Mouse (Mus musculus) forebrain, embryonic 15.5 days (tissue): Measurements from ENCODE around the gene Ndufb5. TPM values are rescaled to one million over a fixed set of nuclear protein-coding genes. Genes with fewer than 3 reads are reported as not detected.
"Not testable (repeated sequence)": the region's sequence is repeated elsewhere in the genome, so short reads cannot be mapped to it uniquely, and the experiment has no call there.

ENCODE experiments used
- ATAC-seq: fragments of 200-750 bp; cut with Nextera tagmentation; replicated peaks from 2 replicates; pipeline ENCODE4 v1.8.0; 2017; ENCODE audit warnings: mild to moderate bottlenecking, moderate TSS enrichment, moderate library complexity
- H3K27ac ChIP-seq: fragments of 300-500 bp; sonication (generic); replicated peaks from 2 replicates; pipeline ENCODE4 v1.5.1; 2015; ENCODE audit warnings: mild to moderate bottlenecking, inconsistent platforms
- H3K27me3 ChIP-seq: fragments of 300-500 bp; sonication (generic); 2 replicates; pipeline ENCODE4 v1.6.1; 2015; ENCODE audit warnings: inconsistent platforms
- H3K36me3 ChIP-seq: fragments of 300-500 bp; sonication (generic); 2 replicates; pipeline ENCODE4 v1.6.1; 2015; ENCODE audit warnings: mild to moderate bottlenecking, inconsistent platforms
- H3K4me1 ChIP-seq: fragments of 300-500 bp; sonication (generic); 2 replicates; pipeline ENCODE4 v1.6.1; 2015; ENCODE audit warnings: inconsistent platforms
- H3K4me2 ChIP-seq: fragments of 300-500 bp; sonication (generic); replicated peaks from 2 replicates; pipeline ENCODE4 v1.6.1; 2015; ENCODE audit warnings: mild to moderate bottlenecking, inconsistent platforms
- H3K4me3 ChIP-seq: fragments of 300-500 bp; sonication (generic); 2 replicates; pipeline ENCODE4 v1.5.1; 2015; ENCODE audit warnings: mild to moderate bottlenecking, inconsistent platforms
- H3K9ac ChIP-seq: fragments of 300-500 bp; sonication (generic); replicated peaks from 2 replicates; pipeline ENCODE4 v1.6.1; 2015; ENCODE audit warnings: mild to moderate bottlenecking, inconsistent platforms
- H3K9me3 ChIP-seq: fragments of 300-500 bp; sonication (generic); 2 replicates; pipeline ENCODE4 v1.6.1; 2016; ENCODE audit warnings: inconsistent platforms
- WGBS: fragments of 180-500 bp; shearing (Covaris S2); methylation state at CpG from one replicate; pipeline ENCODE4 v1.1.7; 2015; ENCODE audit warnings: mixed read lengths; 5-methylcytosine and 5-hydroxymethylcytosine counted together
- polyA plus RNA-seq: library from polyadenylated mRNA; unstranded; fragments of >200 nt; fragmentation: Nextera tagmentation; extraction: Ambion mirVana; gene quantifications from 2 replicates; pipeline ENCODE4 v1.2.1, GENCODE M21; 2015

Ndufb5 gene
- polyA plus RNA-seq, 1 experiment from 2014 or later = 299 TPM

DNA sequence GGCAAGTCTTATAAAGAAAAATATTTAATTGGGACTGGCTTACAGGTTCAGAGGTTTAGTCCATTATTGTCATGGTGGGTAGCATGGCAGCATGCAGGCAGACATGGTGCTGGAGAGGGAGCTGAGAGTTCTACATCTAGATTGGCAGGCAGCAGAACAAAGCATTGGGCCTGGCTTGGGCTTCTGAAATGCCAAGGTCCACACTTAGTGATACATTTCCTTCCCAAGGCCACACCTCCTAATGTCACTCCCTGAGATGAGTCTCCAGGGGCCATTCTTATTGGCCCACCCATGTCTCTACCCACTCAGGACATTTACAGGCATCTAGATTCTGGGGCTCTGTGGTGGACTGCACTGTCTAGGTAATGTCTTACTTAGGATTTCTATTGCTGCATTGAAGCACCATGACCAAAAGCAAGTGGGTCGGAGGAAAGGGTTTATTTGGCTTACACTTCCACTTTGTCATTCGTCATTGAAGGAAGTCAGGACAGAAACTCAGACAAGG lies 5.5 kb downstream of the Ndufb5 start:
- H3K9me3 ChIP-seq = no peaks in the 10 kb centered on the region
- 96% methylated on average over 2 of the region's 2 CpGs for WGBS
- H3K27me3 ChIP-seq = no peaks in the 10 kb centered on the region
- no peak overlapping the region for H3K4me3 ChIP-seq
- H3K4me2 ChIP-seq = no peak overlapping the region
- ATAC-seq = no peak
- H3K9ac ChIP-seq = no peak overlapping the region
- no peak overlapping the region for H3K27ac ChIP-seq
- H3K36me3 ChIP-seq = peaks cover 9% of the 10 kb centered on the region
- peaks cover 12% of the 10 kb centered on the region for H3K4me1 ChIP-seq

DNA sequence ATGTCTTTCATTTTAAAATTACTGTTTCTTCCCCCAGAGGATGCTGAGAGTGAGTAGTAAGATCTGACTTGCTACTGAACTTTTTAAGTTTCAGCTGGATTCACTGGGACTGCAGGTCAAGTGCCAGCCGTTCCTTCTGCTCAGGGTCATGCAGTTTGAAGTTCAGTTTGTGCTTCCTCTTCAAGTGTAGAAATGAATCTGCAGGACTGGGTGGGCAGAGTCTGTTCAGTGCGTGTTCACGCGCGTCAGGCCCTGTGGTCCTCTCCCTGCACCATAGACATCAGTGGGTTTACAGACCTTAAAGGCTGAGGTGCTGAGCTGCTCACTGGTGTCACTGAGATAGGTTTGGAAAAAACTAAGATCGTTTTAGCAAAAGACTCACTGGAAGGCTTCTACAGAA lies 8.2 kb downstream of the Ndufb5 start:
- no peak overlapping the region for H3K9ac ChIP-seq
- peaks cover 25% of the 10 kb centered on the region for H3K36me3 ChIP-seq
- H3K4me2 ChIP-seq = no peak overlapping the region
- H3K9me3 ChIP-seq = no peaks in the 10 kb centered on the region
- 98% methylated on average over 6 of the region's 6 CpGs for WGBS
- H3K4me1 ChIP-seq = 0 out of 2 replicates have a peak, but pooled peaks cover 3% of the 10 kb centered on the region
- H3K27ac ChIP-seq = no peak overlapping the region
- no peaks in the 10 kb centered on the region for H3K27me3 ChIP-seq
- no peak overlapping the region for H3K4me3 ChIP-seq
- ATAC-seq = no peak

DNA sequence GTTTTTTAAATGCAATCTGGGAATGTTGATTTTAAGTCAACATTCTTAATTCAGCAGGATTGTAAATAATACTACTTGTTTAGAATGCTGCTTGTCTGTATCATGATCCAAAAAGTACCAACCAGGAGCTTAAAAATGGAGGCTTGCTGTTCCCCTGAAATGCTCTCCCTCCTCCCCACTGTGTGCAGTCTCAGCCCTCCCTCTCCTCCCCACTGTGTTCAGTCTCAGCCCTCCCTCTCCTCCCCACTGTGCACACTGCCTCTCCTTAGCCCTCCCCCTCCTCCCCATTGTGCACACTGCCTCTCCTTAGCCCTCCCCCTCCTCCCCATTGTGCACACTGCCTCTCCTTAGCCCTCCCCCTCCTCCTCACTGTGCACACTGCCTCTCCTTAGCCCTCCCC lies 8.6 kb downstream of the Ndufb5 start:
- peaks cover 26% of the 10 kb centered on the region for H3K36me3 ChIP-seq
- not testable (repeated sequence) for H3K4me1 ChIP-seq, H3K27me3 ChIP-seq, H3K9me3 ChIP-seq, H3K4me2 ChIP-seq, H3K9ac ChIP-seq, ATAC-seq, H3K4me3 ChIP-seq, H3K27ac ChIP-seq

DNA sequence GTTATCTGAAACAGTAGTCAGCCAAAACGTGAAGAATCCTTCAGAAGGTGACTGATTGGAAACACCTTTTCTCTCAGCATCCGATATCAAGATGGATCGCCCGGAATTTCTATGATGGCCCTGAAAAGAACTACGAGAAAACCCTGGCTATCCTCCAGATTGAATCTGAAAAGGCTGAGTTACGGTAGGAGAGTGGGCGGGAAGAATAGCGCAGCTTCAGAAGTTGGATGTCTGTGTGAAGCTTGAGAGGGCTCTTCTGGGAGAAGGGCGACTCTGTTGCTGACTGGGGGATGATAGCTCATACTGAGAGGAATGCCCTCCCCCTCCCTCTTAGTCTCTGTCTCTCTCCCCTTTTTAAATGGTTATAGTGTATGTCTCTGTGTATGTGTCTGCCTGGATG lies 11.6 kb downstream of the Ndufb5 start:
- no peak for ATAC-seq
- peaks cover 53% of the 10 kb centered on the region for H3K36me3 ChIP-seq
- H3K27ac ChIP-seq = no peak overlapping the region
- no peak overlapping the region for H3K4me2 ChIP-seq
- H3K9ac ChIP-seq = no peak overlapping the region
- H3K27me3 ChIP-seq = no peaks in the 10 kb centered on the region
- WGBS = 85% methylated on average over 9 of the region's 9 CpGs
- 0 out of 2 replicates have a peak, but pooled peaks cover 4% of the 10 kb centered on the region for H3K4me1 ChIP-seq
- no peaks in the 10 kb centered on the region for H3K9me3 ChIP-seq
- no peak overlapping the region for H3K4me3 ChIP-seq

- Histone ChIP-seq H3K27me3 (no peaks in the 10 kb centered on the region), H3K9me3 (no peaks in the 10 kb centered on the region), H3K9ac (no peak overlapping the region), H3K27ac (0 out of 2 replicates have a peak overlapping the region, but pooled peaks have one; percentile 11), H3K4me3 (no peak overlapping the region), H3K36me3 (peaks cover 59% of the 10 kb centered on the region), H3K4me2 (no peak overlapping the region), H3K4me1 (0 out of 2 replicates have a peak, but pooled peaks cover 4% of the 10 kb centered on the region)
- WGBS = 57% methylated on average over 4 of the region's 4 CpGs
- peak; percentile 79 for ATAC-seq
These were observed 13.2 kb downstream of the Ndufb5 start for GRCm38 (mm10) chr3:32749820-32750579.

DNA sequence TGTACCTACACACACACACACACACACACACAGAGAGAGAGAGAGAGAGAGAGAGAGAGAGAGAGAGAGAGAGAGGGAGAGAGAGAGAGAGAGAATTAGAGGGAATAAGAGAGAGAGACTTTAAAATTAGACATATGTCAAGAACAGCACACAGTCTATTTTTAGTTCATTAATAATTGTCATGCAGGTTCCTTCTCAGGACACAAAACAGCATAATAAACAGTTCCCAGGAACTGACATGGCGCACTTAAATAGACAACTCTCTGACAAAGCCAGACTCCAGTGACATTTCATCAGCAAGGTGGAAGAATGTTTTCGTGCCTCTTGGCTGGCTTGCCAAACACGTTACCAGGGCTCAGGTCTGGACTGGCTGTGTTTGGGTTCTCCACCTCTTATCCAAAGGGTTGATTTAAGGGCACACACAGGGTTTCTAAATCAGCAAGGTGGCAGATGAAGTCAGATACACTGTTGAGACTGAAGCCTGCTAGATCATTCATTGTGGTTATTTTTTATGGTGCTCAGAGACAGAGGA lies 17.7 kb downstream of the Ndufb5 start:
- no peaks in the 10 kb centered on the region for H3K9me3 ChIP-seq
- ATAC-seq = no peak
- no peak overlapping the region for H3K9ac ChIP-seq
- no peaks in the 10 kb centered on the region for H3K27me3 ChIP-seq
- no peak overlapping the region for H3K4me3 ChIP-seq
- no peak overlapping the region for H3K4me2 ChIP-seq
- no peak overlapping the region for H3K27ac ChIP-seq
- 93% methylated on average over 3 of the region's 3 CpGs for WGBS
- peaks cover 34% of the 10 kb centered on the region for H3K36me3 ChIP-seq
- H3K4me1 ChIP-seq = 0 out of 2 replicates have a peak, but pooled peaks cover 4% of the 10 kb centered on the region

DNA sequence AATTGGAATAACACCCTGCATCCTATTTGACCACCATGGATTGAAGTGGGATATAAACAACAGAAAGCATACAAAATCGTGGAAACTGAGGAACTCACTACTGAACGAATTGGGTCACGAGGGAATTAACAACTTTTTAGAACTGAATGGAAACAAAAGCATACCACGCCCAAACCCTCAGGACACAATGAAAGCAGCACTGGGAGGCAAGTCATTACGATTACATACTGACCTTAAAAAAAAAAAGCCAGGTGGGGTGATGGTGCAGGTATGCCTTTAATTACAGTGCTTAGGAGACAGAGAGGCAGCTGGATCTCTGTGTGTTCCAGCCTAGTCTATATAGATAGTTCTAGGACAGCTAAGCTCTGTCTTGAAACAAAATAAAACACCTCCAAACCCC lies 22.4 kb downstream of the Ndufb5 start:
- no peak for ATAC-seq
- H3K4me1 ChIP-seq = no peaks in the 10 kb centered on the region

DNA sequence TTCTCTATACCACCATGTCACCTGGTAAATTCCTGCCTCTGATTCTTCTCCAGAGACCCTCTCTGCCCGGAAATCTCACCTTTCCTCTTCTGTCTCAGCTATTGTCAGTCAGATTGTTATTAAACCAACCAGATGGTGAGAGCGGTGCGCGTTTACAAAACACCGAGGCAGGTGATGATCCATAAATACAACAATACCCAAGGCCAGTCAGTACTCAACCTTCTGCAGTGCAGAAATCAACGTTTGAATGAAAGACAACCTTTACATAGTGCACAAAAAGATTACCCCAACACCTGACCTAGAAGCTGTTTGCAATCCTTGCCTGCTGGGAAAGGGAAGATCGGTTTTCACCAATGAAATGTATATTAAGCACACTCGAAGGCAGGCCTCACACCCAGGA lies 26.2 kb downstream of the Ndufb5 start:
- 62% methylated on average over 8 of the region's 8 CpGs for WGBS
- Histone ChIP-seq H3K36me3 (no peaks in the 10 kb centered on the region), H3K9me3 (no peaks in the 10 kb centered on the region), H3K9ac (no peak overlapping the region), H3K4me3 (no peak overlapping the region), H3K27me3 (no peaks in the 10 kb centered on the region), H3K27ac (no peak overlapping the region), H3K4me1 (no peaks in the 10 kb centered on the region), H3K4me2 (no peak overlapping the region)
- ATAC-seq = no peak

More for the DNA sequence above, 22.4 kb downstream of the Ndufb5 start:
- no peak overlapping the region for H3K9ac ChIP-seq
- H3K27ac ChIP-seq = no peak overlapping the region
- 60% methylated on average over 5 of the region's 5 CpGs for WGBS
- H3K27me3 ChIP-seq = no peaks in the 10 kb centered on the region
- no peak overlapping the region for H3K4me3 ChIP-seq
- no peaks in the 10 kb centered on the region for H3K36me3 ChIP-seq
- no peak overlapping the region for H3K4me2 ChIP-seq
- no peaks in the 10 kb centered on the region for H3K9me3 ChIP-seq

- Histone ChIP-seq H3K9me3 (no peaks in the 10 kb centered on the region), H3K9ac (no peak overlapping the region), H3K27me3 (no peaks in the 10 kb centered on the region), H3K27ac (no peak overlapping the region), H3K36me3 (no peaks in the 10 kb centered on the region), H3K4me2 (no peak overlapping the region), H3K4me3 (no peak overlapping the region), H3K4me1 (no peaks in the 10 kb centered on the region)
- ATAC-seq = no peak
- WGBS = 55% methylated on average over 7 of the region's 7 CpGs
These were observed 27.1 kb downstream of the Ndufb5 start for GRCm38 (mm10) chr3:32763902-32764301.

GRCm38 (mm10) chr3:32770781-32771180 lies 34.0 kb downstream of the Ndufb5 start:
- Histone ChIP-seq H3K4me2 (no peak overlapping the region), H3K4me3 (no peak overlapping the region), H3K27ac (no peak overlapping the region), H3K4me1 (no peaks in the 10 kb centered on the region), H3K9me3 (no peaks in the 10 kb centered on the region), H3K9ac (no peak overlapping the region), H3K27me3 (no peaks in the 10 kb centered on the region), H3K36me3 (no peaks in the 10 kb centered on the region)
- ATAC-seq = no peak
- 76% methylated on average over 2 of the region's 2 CpGs for WGBS
